Mouse (Mus musculus): ENCODE results near the gene Srrd.

- TF ChIP-seq CTCF (conservative IDR thresholded peaks at IDR 0.05; ENCODE audit: low read length): no peak
- no peak for TF ChIP-seq NANOG (IDR thresholded peaks at IDR 0.05; ENCODE audit: borderline replicate concordance, low read length)
These were observed 21.9 kb downstream of the Srrd start for GRCm38 (mm10) chr5:112320936-112321335.
